Mouse (Mus musculus) heart, adult 2 months (tissue): Measurements from ENCODE around the gene Tspo. TPM values are rescaled to one million over a fixed set of nuclear protein-coding genes. Genes with fewer than 3 reads are reported as not detected.
A peak's percentile ranks its signal among the peaks of the same experiment; 100 is the strongest.

Source experiments
- DNase-seq, 2 experiments: peaks; one replicate each; pipeline ENCODE4 v3.0.0; 2021
- H3K27ac ChIP-seq: fragments of 200-600 bp; 2 replicates; pipeline ENCODE4 v1.8.1; 2022
- H3K27me3 ChIP-seq: fragments of 200-500 bp; 2 replicates; pipeline ENCODE4 v1.6.1; 2012; ENCODE audit warnings: mild to moderate bottlenecking, low read length, inconsistent platforms, mixed read lengths; ENCODE audit not compliant: control insufficient read depth, insufficient read depth
- H3K36me3 ChIP-seq: fragments of 200-500 bp; 2 replicates; pipeline ENCODE4 v1.6.1; 2012; ENCODE audit warnings: low read length, inconsistent platforms; ENCODE audit not compliant: control insufficient read depth, insufficient read depth
- H3K4me1 ChIP-seq: fragments of 200-500 bp; 2 replicates; pipeline ENCODE4 v1.6.1; 2011; ENCODE audit warnings: low read length; ENCODE audit not compliant: control insufficient read depth, insufficient read depth
- H3K4me3 ChIP-seq: fragments of 200-600 bp; 2 replicates; pipeline ENCODE4 v1.8.1; 2022
- H3K79me2 ChIP-seq: fragments of 200-500 bp; replicated peaks from 2 replicates; pipeline ENCODE4 v1.6.1; 2012; ENCODE audit warnings: mild to moderate bottlenecking, inconsistent platforms, low read length, moderate library complexity, mixed read lengths; ENCODE audit not compliant: control insufficient read depth, insufficient read depth
- H3K9ac ChIP-seq: fragments of 200-500 bp; 2 replicates; pipeline ENCODE4 v1.6.1; 2012; ENCODE audit warnings: low read depth, mild to moderate bottlenecking, control low read depth, inconsistent platforms, low read length, mixed read lengths
- CTCF ChIP-seq: fragments of 200-600 bp; IDR thresholded peaks from 2 replicates; pipeline ENCODE4 v1.8.1; 2022; ENCODE audit warnings: antibody characterized with exemption, mild to moderate bottlenecking, moderate library complexity
- EP300 ChIP-seq: fragments of 200-500 bp; IDR thresholded peaks from 2 replicates; pipeline ENCODE4 v1.6.1; 2011; ENCODE audit warnings: low read depth, low read length, control low read depth; ENCODE audit not compliant: insufficient read depth
- POLR2A ChIP-seq: fragments of 200-500 bp; IDR thresholded peaks from 2 replicates; pipeline ENCODE4 v1.6.1; 2011; ENCODE audit warnings: mild to moderate bottlenecking, low read depth, low read length, control low read depth; ENCODE audit not compliant: insufficient read depth
- WGBS: fragments of 180-500 bp; shearing (Covaris S2); methylation state at CpG from one replicate; pipeline ENCODE4 v1.1.7; 2018; 5-methylcytosine and 5-hydroxymethylcytosine counted together
- intact Hi-C: fragments of 180-260 bp; cut with DNase I; formaldehyde crosslinking; loops from one replicate; pipeline ENCODE4 v1.15.1; 2025
- polyA plus RNA-seq: library from polyadenylated mRNA; depleted of rRNA; stranded (reverse); fragments of >200 nt; gene quantifications from 2 replicates; pipeline ENCODE4 v1.2.3, GENCODE M21; 2012
- total RNA-seq, 2 experiments: library from RNA; stranded (reverse); gene quantifications; 2 replicates each; pipeline ENCODE4 v1.2.3; 2021

The Tspo gene
- total and polyA plus RNA-seq, 3 experiments = 61.2 to 154 (median 61.8) TPM

DNA sequence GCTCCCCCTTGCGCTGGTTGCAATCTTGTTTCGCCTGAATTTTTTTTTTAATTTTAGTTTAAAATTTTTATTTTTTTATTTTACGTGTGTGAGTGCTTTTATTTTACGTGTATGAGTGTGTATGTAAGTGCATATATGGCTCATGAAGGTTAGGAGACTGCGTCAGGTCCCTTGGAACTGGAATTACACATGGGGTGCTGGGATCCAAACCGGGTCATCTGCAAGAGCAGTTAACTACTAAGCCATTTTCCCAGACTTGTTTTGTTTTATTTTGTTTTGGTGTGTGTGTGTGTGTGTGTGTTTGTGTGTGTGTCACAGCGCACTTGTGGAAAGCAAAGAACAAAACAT, 31.9 kb downstream of the Tspo start:
- intact Hi-C loops = loop anchor here (5.0 kb wide), 1 partner anchor 63 kb away; no protein-coding TSS in a partner anchor
- 27% methylated on average over 7 of the region's 7 CpGs for WGBS
- TF ChIP-seq EP300 = no peak
- peak; percentile 19; the same call in 1 of the 2 replicates for TF ChIP-seq CTCF
- no peak overlapping the region for H3K27ac ChIP-seq
- H3K36me3 ChIP-seq = no peaks in the 10 kb centered on the region
- peaks cover 3% of the 10 kb centered on the region; the same call in 1 of the 2 replicates for H3K4me1 ChIP-seq
- H3K27me3 ChIP-seq = no peaks in the 10 kb centered on the region
- peak overlapping the region; percentile 87 for H3K4me3 ChIP-seq
- no peak for DNase-seq
- H3K9ac ChIP-seq = no peak overlapping the region
- H3K79me2 ChIP-seq = no peaks in the 10 kb centered on the region

GRCm38 (mm10) chr15:83596833-83597232, 33.4 kb downstream of the Tspo start:
- no peak overlapping the region for H3K27ac ChIP-seq
- TF ChIP-seq POLR2A (no peak), EP300 (no peak), CTCF (no peak)
- intact Hi-C loops = loop anchor here (5.0 kb wide), 1 partner anchor 65 kb away; no protein-coding TSS in a partner anchor

GRCm38 (mm10) chr15:83601185-83601584, 37.8 kb downstream of the Tspo start:
- peaks cover 4% of the 10 kb centered on the region for H3K4me1 ChIP-seq
- no peak overlapping the region for H3K9ac ChIP-seq
- DNase-seq = no peak
- H3K27me3 ChIP-seq = no peaks in the 10 kb centered on the region
- TF ChIP-seq POLR2A (no peak), EP300 (no peak), CTCF (no peak)
- intact Hi-C loops = no loop called here
- H3K27ac ChIP-seq = no peak overlapping the region; the same call in 1 of the 2 replicates
- 75% methylated on average over 4 of the region's 4 CpGs for WGBS
- H3K79me2 ChIP-seq = no peaks in the 10 kb centered on the region
- H3K36me3 ChIP-seq = no peaks in the 10 kb centered on the region
- H3K4me3 ChIP-seq = no peak overlapping the region

More at GRCm38 (mm10) chr15:83596833-83597232, 33.4 kb downstream of the Tspo start:
- no peak overlapping the region for H3K4me3 ChIP-seq
- no peaks in the 10 kb centered on the region for H3K79me2 ChIP-seq
- no peak overlapping the region for H3K9ac ChIP-seq
- no peaks in the 10 kb centered on the region for H3K27me3 ChIP-seq
- 83% methylated on average over 4 of the region's 4 CpGs for WGBS
- no peaks in the 10 kb centered on the region for H3K36me3 ChIP-seq
- peaks cover 3% of the 10 kb centered on the region; the same call in 1 of the 2 replicates for H3K4me1 ChIP-seq
- no peak for DNase-seq

GRCm38 (mm10) chr15:83602372-83603045, 39.1 kb downstream of the Tspo start:
- no peak overlapping the region for H3K9ac ChIP-seq
- H3K4me3 ChIP-seq = no peak overlapping the region
- DNase-seq = peak; percentile 45 to 74
- TF ChIP-seq CTCF = no peak
- 0 out of 2 replicates have a peak, but pooled peaks have one; percentile 26 for TF ChIP-seq POLR2A
- peak; percentile 50; the same call in 1 of the 2 replicates for TF ChIP-seq EP300
- peak overlapping the region; percentile 63 for H3K27ac ChIP-seq
- WGBS = 48% methylated on average over 13 of the region's 13 CpGs
- H3K36me3 ChIP-seq = no peaks in the 10 kb centered on the region
- peaks cover 4% of the 10 kb centered on the region for H3K4me1 ChIP-seq
- H3K79me2 ChIP-seq = no peaks in the 10 kb centered on the region
- intact Hi-C loops = no loop called here
- no peaks in the 10 kb centered on the region for H3K27me3 ChIP-seq

GRCm38 (mm10) chr15:83603046-83603396, 39.6 kb downstream of the Tspo start:
- no peaks in the 10 kb centered on the region for H3K79me2 ChIP-seq
- TF ChIP-seq CTCF (peak; percentile 11; the same call in 1 of the 2 replicates), POLR2A (no peak)
- peak overlapping the region; percentile 63 for H3K27ac ChIP-seq
- no peak for DNase-seq
- H3K4me1 ChIP-seq = peaks cover 4% of the 10 kb centered on the region
- intact Hi-C loops = no loop called here
- WGBS = 100% methylated on average over 1 of the region's 1 CpGs
- H3K36me3 ChIP-seq = no peaks in the 10 kb centered on the region
- no peak overlapping the region for H3K4me3 ChIP-seq
- no peak overlapping the region for H3K9ac ChIP-seq
- H3K27me3 ChIP-seq = no peaks in the 10 kb centered on the region

- no peak for DNase-seq
- Histone ChIP-seq H3K36me3 (no peaks in the 10 kb centered on the region), H3K4me3 (no peak overlapping the region), H3K27me3 (no peaks in the 10 kb centered on the region), H3K4me1 (peaks cover 4% of the 10 kb centered on the region), H3K27ac (no peak overlapping the region; the same call in 1 of the 2 replicates), H3K79me2 (no peaks in the 10 kb centered on the region), H3K9ac (no peak overlapping the region)
- intact Hi-C loops = no loop called here
- WGBS = 98% methylated on average over 7 of the region's 7 CpGs
- TF ChIP-seq POLR2A = no peak
- TF ChIP-seq EP300 = no peak
- TF ChIP-seq CTCF = no peak
Observed at GRCm38 (mm10) chr15:83603426-83603825, 40.0 kb downstream of the Tspo start.
